Mouse (Mus musculus) hindbrain, embryonic 15.5 days (tissue): Measurements from ENCODE around the gene Trp53. TPM values are rescaled to one million over a fixed set of nuclear protein-coding genes. Genes with fewer than 3 reads are reported as not detected.
A peak's percentile ranks its signal among the peaks of the same experiment; 100 is the strongest.

Experiments
- ATAC-seq: fragments of 200-750 bp; cut with Nextera tagmentation; 2 replicates; pipeline ENCODE4 v1.8.0; 2017; ENCODE audit warnings: low read depth, moderate number of reproducible peaks, moderate TSS enrichment; ENCODE audit not compliant: low FRiP score
- H3K27ac ChIP-seq: fragments of 300-500 bp; sonication (generic); replicated peaks from 2 replicates; pipeline ENCODE4 v1.5.1; 2015; ENCODE audit warnings: mild to moderate bottlenecking, inconsistent platforms
- H3K27me3 ChIP-seq: fragments of 300-500 bp; sonication (generic); 2 replicates; pipeline ENCODE4 v1.6.1; 2015; ENCODE audit warnings: control low read depth, inconsistent platforms
- H3K36me3 ChIP-seq: fragments of 300-500 bp; sonication (generic); 2 replicates; pipeline ENCODE4 v1.6.1; 2015; ENCODE audit warnings: control low read depth, inconsistent platforms
- H3K4me1 ChIP-seq: fragments of 300-500 bp; sonication (generic); replicated peaks from 2 replicates; pipeline ENCODE4 v1.6.1; 2015; ENCODE audit warnings: control low read depth, inconsistent platforms
- H3K4me2 ChIP-seq: fragments of 300-500 bp; sonication (generic); 2 replicates; pipeline ENCODE4 v1.6.1; 2015; ENCODE audit warnings: moderate library complexity, mild to moderate bottlenecking, inconsistent platforms
- H3K4me3 ChIP-seq: fragments of 300-500 bp; sonication (generic); 2 replicates; pipeline ENCODE4 v1.5.1; 2015; ENCODE audit warnings: mild to moderate bottlenecking, inconsistent platforms
- H3K9ac ChIP-seq: fragments of 300-500 bp; sonication (generic); 2 replicates; pipeline ENCODE4 v1.6.1; 2015; ENCODE audit warnings: inconsistent platforms
- H3K9me3 ChIP-seq: fragments of 300-500 bp; sonication (generic); 2 replicates; pipeline ENCODE4 v1.6.1; 2016; ENCODE audit warnings: control low read depth, inconsistent platforms
- WGBS: fragments of 180-500 bp; shearing (Covaris S2); methylation state at CpG from one replicate; pipeline ENCODE4 v1.1.7; 2015; 5-methylcytosine and 5-hydroxymethylcytosine counted together
- polyA plus RNA-seq: library from polyadenylated mRNA; unstranded; fragments of >200 nt; fragmentation: Nextera tagmentation; extraction: Ambion mirVana; gene quantifications from 2 replicates; pipeline ENCODE4 v1.2.1, GENCODE M21; 2015

Trp53 gene
- polyA plus RNA-seq, 1 experiment from 2014 or later, result 64.2 TPM

GRCm38 (mm10) chr11:69552622-69553340 is 27.4 kb upstream of the Trp53 start:
- peak overlapping the region; percentile 82 for H3K27ac ChIP-seq
- H3K9ac ChIP-seq, result peak overlapping the region; percentile 7; the same call in 1 of the 2 replicates
- peaks cover 75% of the 10 kb centered on the region for H3K4me1 ChIP-seq
- H3K4me3 ChIP-seq, result peak overlapping the region; percentile 0
- ATAC-seq, result peak; percentile 80
- H3K36me3 ChIP-seq, result no peaks in the 10 kb centered on the region
- 5% methylated on average over 14 of the region's 14 CpGs for WGBS
- H3K27me3 ChIP-seq, result no peaks in the 10 kb centered on the region
- H3K9me3 ChIP-seq, result no peaks in the 10 kb centered on the region
- H3K4me2 ChIP-seq, result peak overlapping the region; percentile 47

- 17% methylated on average over 2 of the region's 2 CpGs for WGBS
- peak overlapping the region; percentile 82 for H3K27ac ChIP-seq
- H3K9ac ChIP-seq, result peak overlapping the region; percentile 7; the same call in 1 of the 2 replicates
- no peaks in the 10 kb centered on the region for H3K36me3 ChIP-seq
- peaks cover 75% of the 10 kb centered on the region for H3K4me1 ChIP-seq
- peak overlapping the region; percentile 47 for H3K4me2 ChIP-seq
- no peaks in the 10 kb centered on the region for H3K27me3 ChIP-seq
- no peaks in the 10 kb centered on the region for H3K9me3 ChIP-seq
- H3K4me3 ChIP-seq, result peak overlapping the region; percentile 0; the same call in 1 of the 2 replicates
- peak; percentile 13 for ATAC-seq
Observed at GRCm38 (mm10) chr11:69553341-69553721, 26.8 kb upstream of the Trp53 start.

GRCm38 (mm10) chr11:69554539-69555140 is 25.5 kb upstream of the Trp53 start:
- Histone ChIP-seq H3K4me2 (no peak overlapping the region), H3K4me3 (no peak overlapping the region), H3K4me1 (peaks cover 75% of the 10 kb centered on the region), H3K36me3 (no peaks in the 10 kb centered on the region), H3K9ac (no peak overlapping the region), H3K27ac (peak overlapping the region; percentile 41), H3K9me3 (no peaks in the 10 kb centered on the region), H3K27me3 (no peaks in the 10 kb centered on the region)
- no peak for ATAC-seq
- 81% methylated on average over 5 of the region's 5 CpGs for WGBS

GRCm38 (mm10) chr11:69557381-69557958 is 22.7 kb upstream of the Trp53 start:
- H3K4me3 ChIP-seq, result peak overlapping the region; percentile 87
- 0 out of 2 replicates have a peak, but pooled peaks have one; percentile 14 for ATAC-seq

GRCm38 (mm10) chr11:69558756-69559155 is 21.4 kb upstream of the Trp53 start:
- Histone ChIP-seq H3K4me3 (peak overlapping the region; percentile 87), H3K4me1 (peaks cover 76% of the 10 kb centered on the region), H3K9ac (peak overlapping the region; percentile 88), H3K27me3 (no peaks in the 10 kb centered on the region), H3K9me3 (no peaks in the 10 kb centered on the region), H3K4me2 (peak overlapping the region; percentile 85), H3K36me3 (no peaks in the 10 kb centered on the region; the same call in 1 of the 2 replicates), H3K27ac (peak overlapping the region; percentile 85; the same call in 1 of the 2 replicates)
- no peak for ATAC-seq
- WGBS, result 4% methylated on average over 6 of the region's 6 CpGs

More at GRCm38 (mm10) chr11:69557381-69557958, 22.7 kb upstream of the Trp53 start:
- Histone ChIP-seq H3K9ac (peak overlapping the region; percentile 88), H3K36me3 (no peaks in the 10 kb centered on the region; the same call in 1 of the 2 replicates), H3K27me3 (no peaks in the 10 kb centered on the region), H3K4me2 (peak overlapping the region; percentile 85), H3K27ac (peak overlapping the region; percentile 85), H3K9me3 (no peaks in the 10 kb centered on the region), H3K4me1 (peaks cover 89% of the 10 kb centered on the region)
- WGBS, result 11% methylated on average over 14 of the region's 14 CpGs

- Histone ChIP-seq H3K4me3 (peak overlapping the region; percentile 87), H3K4me1 (peaks cover 72% of the 10 kb centered on the region), H3K9ac (peak overlapping the region; percentile 88), H3K27ac (peak overlapping the region; percentile 85), H3K4me2 (peak overlapping the region; percentile 85), H3K36me3 (no peaks in the 10 kb centered on the region; the same call in 1 of the 2 replicates), H3K9me3 (no peaks in the 10 kb centered on the region), H3K27me3 (no peaks in the 10 kb centered on the region)
- 7% methylated on average over 5 of the region's 5 CpGs for WGBS
- no peak for ATAC-seq
Observed at GRCm38 (mm10) chr11:69559183-69559582, 21.0 kb upstream of the Trp53 start.

- no peaks in the 10 kb centered on the region for H3K9me3 ChIP-seq
- H3K4me3 ChIP-seq, result peak within 1 kb of the TSS; percentile 87
- peak within 1 kb of the TSS; percentile 85 for H3K27ac ChIP-seq
- H3K4me2 ChIP-seq, result peak within 1 kb of the TSS; percentile 85
- peaks cover 63% of the 10 kb centered on the region for H3K4me1 ChIP-seq
- WGBS, result under 1% methylated on average over 57 of the region's 59 CpGs
- no peaks in the 10 kb centered on the region for H3K27me3 ChIP-seq
- H3K9ac ChIP-seq, result peak within 1 kb of the TSS; percentile 88
- H3K36me3 ChIP-seq, result no peaks in the 10 kb centered on the region; the same call in none of the 2 replicates
- peak; percentile 52 for ATAC-seq
Observed at GRCm38 (mm10) chr11:69559851-69560765, 20.1 kb upstream of the Trp53 start, which contains the start of gene Efnb3. TSS of gene Efnb3 (minus strand) at chr11:69560205.

- Histone ChIP-seq H3K4me1 (peaks cover 54% of the 10 kb centered on the region), H3K4me3 (peak overlapping the region; percentile 87), H3K9ac (peak overlapping the region; percentile 88; the same call in 1 of the 2 replicates), H3K36me3 (peaks cover 6% of the 10 kb centered on the region), H3K9me3 (no peaks in the 10 kb centered on the region), H3K27ac (peak overlapping the region; percentile 85), H3K4me2 (peak overlapping the region; percentile 85), H3K27me3 (no peaks in the 10 kb centered on the region)
- 15% methylated on average over 16 of the region's 16 CpGs for WGBS
- ATAC-seq, result peak; percentile 57
Observed at GRCm38 (mm10) chr11:69560896-69561854, 19.0 kb upstream of the Trp53 start.

- WGBS, result 91% methylated on average over 13 of the region's 13 CpGs
Observed at GRCm38 (mm10) chr11:69563373-69563772, 16.8 kb upstream of the Trp53 start.

GRCm38 (mm10) chr11:69564391-69564790 is 15.8 kb upstream of the Trp53 start:
- Histone ChIP-seq H3K4me3 (no peak overlapping the region), H3K9me3 (no peaks in the 10 kb centered on the region), H3K27me3 (no peaks in the 10 kb centered on the region), H3K27ac (no peak overlapping the region), H3K36me3 (peaks cover 7% of the 10 kb centered on the region), H3K9ac (no peak overlapping the region), H3K4me1 (peaks cover 22% of the 10 kb centered on the region), H3K4me2 (no peak overlapping the region)
- whole genome bisulfite sequencing, result 42% methylated on average over 3 of the region's 3 CpGs
- no peak for ATAC-seq

More at GRCm38 (mm10) chr11:69563373-69563772, 16.8 kb upstream of the Trp53 start:
- Histone ChIP-seq H3K9me3 (no peaks in the 10 kb centered on the region), H3K4me1 (peaks cover 32% of the 10 kb centered on the region), H3K4me2 (no peak overlapping the region), H3K36me3 (peaks cover 7% of the 10 kb centered on the region), H3K9ac (no peak overlapping the region), H3K27ac (no peak overlapping the region), H3K27me3 (no peaks in the 10 kb centered on the region), H3K4me3 (no peak overlapping the region)
- ATAC-seq, result no peak
